Mouse (Mus musculus) heart, adult 11 months (tissue): ENCODE measurements around the gene Apcs.

Experiments
- DNase-seq: peaks from one replicate; pipeline ENCODE4 v3.0.0; 2022

Gene Apcs

GRCm38 (mm10) chr1:172894777-172895357 lies at the start of gene Apcs:
TSS of gene Apcs (minus strand) at chr1:172895041.
- DNase-seq: peak; percentile 6

DNA sequence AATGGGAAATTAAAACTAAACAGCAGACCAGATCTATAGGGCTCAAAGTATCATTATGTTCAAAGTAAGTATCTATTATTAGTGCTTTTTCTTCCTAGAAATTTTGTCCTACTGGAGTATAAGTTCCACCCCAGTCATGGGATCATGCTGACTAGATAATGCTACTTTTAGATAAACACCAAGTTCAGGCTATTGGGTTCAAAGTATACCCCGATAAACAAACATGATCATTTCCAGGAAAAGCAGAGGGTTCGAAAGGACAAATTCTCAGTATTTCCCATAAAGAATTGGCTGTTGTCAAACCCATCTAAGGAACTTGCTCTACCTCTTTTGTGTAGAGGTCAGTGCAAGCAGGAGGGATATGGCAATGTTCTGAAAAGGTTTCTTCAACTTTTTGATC lies 37.4 kb upstream of the Apcs start:
- no peak for DNase-seq

- no peak for DNase-seq
These were observed 23.6 kb upstream of the Apcs start for GRCm38 (mm10) chr1:172918450-172918849.

GRCm38 (mm10) chr1:172917115-172917514 lies 22.3 kb upstream of the Apcs start:
- no peak for DNase-seq

GRCm38 (mm10) chr1:172903313-172903712 lies 8.5 kb upstream of the Apcs start:
- DNase-seq: no peak

DNA sequence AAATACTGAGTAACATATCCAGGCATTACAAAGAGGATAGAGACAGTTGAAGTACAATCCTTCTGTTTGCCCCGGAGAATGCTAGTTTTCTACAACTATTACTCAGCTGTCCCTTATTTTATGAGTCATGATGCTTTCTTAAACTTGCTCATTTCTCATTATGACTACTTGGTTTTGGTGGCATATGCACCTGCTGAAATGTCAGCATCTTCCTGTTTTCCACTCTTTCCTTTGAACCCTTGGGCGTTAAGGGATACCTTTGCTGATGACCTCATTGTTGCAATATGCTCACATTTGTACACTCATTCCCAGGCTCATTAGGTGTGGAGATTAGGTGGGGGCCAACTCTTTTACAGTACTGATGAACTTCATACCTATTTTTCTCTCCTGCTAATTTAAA lies 594 bp upstream of the Apcs start:
- DNase-seq: no peak

- peak; percentile 45 for DNase-seq
These were observed 18.2 kb downstream of the Apcs start for GRCm38 (mm10) chr1:172876675-172877074.

GRCm38 (mm10) chr1:172875265-172875664 lies 19.6 kb downstream of the Apcs start:
- peak; percentile 27 for DNase-seq

GRCm38 (mm10) chr1:172848171-172848570 lies 46.7 kb downstream of the Apcs start:
- DNase-seq: no peak

DNA sequence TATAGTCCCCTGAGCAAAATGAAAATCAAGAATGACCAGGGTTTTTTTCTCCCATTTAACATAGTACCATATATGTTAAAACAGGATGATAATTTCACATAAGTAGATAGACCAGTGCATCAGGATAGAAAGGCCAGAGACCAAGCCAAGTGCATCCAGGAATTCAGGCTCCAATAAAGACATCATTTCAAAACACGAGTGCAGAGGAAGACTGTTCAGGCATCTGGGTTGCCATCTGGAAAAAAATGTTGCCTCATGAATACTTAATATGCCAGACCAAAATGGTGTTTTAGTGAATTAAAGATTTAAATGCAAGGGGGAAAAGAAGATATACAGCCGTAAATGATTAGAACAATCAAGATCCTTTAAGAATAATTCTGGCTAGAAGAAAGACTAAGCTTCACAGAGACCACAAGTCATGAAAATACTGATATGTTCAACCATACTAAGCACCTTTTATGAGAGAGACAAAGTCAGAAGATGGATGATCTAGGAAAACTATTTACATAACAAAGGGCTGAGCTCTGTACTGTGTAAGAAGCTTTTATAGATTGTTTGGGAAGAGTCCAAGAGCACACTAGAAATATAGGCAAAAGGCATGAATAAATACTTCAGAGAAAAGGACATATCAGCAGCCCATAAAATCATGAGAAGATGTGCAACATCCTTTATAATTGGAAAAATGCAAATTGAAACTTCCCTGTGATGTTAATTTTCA lies 47.6 kb downstream of the Apcs start:
- no peak for DNase-seq
